Mouse (Mus musculus): ENCODE results near the gene Hist1h1a.

DNA sequence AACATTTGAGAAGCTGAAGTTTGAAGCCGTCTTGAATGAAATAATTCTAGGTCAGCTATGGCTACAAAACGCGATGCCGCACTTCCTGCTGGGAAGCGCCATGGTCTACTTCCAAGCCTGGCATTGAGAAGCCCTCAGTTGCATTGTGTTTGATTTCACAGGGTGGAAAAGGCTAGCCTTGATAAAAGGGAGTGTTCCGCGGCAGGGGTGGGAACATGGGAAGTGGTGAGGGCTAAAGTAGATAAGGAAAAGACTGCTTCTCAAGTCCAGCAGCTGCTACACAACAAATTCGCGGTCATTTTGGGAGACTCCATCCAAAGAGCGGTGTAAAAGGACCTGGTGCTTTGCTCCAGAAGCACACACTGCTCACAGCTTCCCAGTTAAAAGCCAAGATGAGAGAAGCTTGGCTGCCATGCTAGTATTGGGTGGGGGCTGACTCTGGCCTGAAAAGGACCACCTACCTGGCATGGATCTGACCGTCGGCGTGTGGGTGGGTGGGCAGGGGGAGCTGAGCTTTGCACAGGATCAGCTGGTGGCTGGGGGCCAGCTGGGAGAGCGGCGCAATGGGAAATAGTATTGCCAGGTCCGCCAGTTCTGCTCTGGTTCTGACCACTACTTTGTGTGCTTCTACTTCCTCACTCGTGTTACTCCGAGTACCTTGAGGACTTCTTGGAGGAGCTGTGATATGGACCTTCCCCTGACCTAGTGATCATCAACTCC, 34.8 kb upstream of the Hist1h1a start:
- TF ChIP-seq CTCF (conservative IDR thresholded peaks at IDR 0.05; ENCODE audit: insufficient read depth, insufficient read length, low read depth, low read length) (no peak), POLR2A (IDR thresholded peaks at IDR 0.05; ENCODE audit: low read depth, low read length) (no peak)

Measured in kidney, adult 2 months (tissue).